Mouse (Mus musculus): ENCODE data around the gene Cfap298. TPM values are rescaled to one million over a fixed set of nuclear protein-coding genes. Genes with fewer than 3 reads are reported as not detected.

Cfap298 gene
- polyA plus RNA-seq, 1 experiment from 2014 or later = 44.0 TPM

Small RNAs within 50 kb of the gene (microRNA-seq; reads per million reads assigned to microRNA genes)
- gene Gm22933 = not detected

Other genes starting within 250 kb of the Cfap298 start
- gene Mis18a, start 207.7 kb downstream of the Cfap298 start, polyA plus RNA-seq (2015; fragmentation: Nextera tagmentation; extraction: Ambion mirVana) = 63.0 and 64.9 TPM in 2 replicates
- gene Mrap, start 196.9 kb downstream of the Cfap298 start, polyA plus RNA-seq (2015; fragmentation: Nextera tagmentation; extraction: Ambion mirVana) = 5.2 and 9.3 TPM in 2 replicates
- 8.5 and 9.6 TPM in 2 replicates for gene Urb1, start 124.7 kb downstream of the Cfap298 start, polyA plus RNA-seq (2015; fragmentation: Nextera tagmentation; extraction: Ambion mirVana)
- gene Eva1c, start 108.4 kb downstream of the Cfap298 start, polyA plus RNA-seq (2015; fragmentation: Nextera tagmentation; extraction: Ambion mirVana) = 0.64 and 0.82 TPM in 2 replicates
- gene Synj1, start 76.2 kb upstream of the Cfap298 start, polyA plus RNA-seq (2015; fragmentation: Nextera tagmentation; extraction: Ambion mirVana) = 12.3 and 17.0 TPM in 2 replicates
- gene Paxbp1, start 109.4 kb upstream of the Cfap298 start, polyA plus RNA-seq (2015; fragmentation: Nextera tagmentation; extraction: Ambion mirVana) = 51.4 and 54.5 TPM in 2 replicates
- gene 4932438H23Rik, start 160.0 kb upstream of the Cfap298 start, polyA plus RNA-seq (2015; fragmentation: Nextera tagmentation; extraction: Ambion mirVana) = 0.09 TPM in 1 of 2 replicates, not detected in the other

All from kidney, embryonic 16.5 days (tissue).